Mouse (Mus musculus) stomach, postnatal 0 days (tissue): ENCODE measurements around the gene Dnajc25.

ENCODE experiments used
- CTCF ChIP-seq: IDR thresholded peaks from 2 replicates; pipeline ENCODE4 v1.5.1; 2016; ENCODE audit warnings: antibody characterized with exemption, low read depth, mild to moderate bottlenecking, moderate library complexity
- EP300 ChIP-seq: optimal IDR thresholded peaks from 2 replicates; pipeline ENCODE3; 2016; ENCODE audit warnings: antibody characterized with exemption

DNA sequence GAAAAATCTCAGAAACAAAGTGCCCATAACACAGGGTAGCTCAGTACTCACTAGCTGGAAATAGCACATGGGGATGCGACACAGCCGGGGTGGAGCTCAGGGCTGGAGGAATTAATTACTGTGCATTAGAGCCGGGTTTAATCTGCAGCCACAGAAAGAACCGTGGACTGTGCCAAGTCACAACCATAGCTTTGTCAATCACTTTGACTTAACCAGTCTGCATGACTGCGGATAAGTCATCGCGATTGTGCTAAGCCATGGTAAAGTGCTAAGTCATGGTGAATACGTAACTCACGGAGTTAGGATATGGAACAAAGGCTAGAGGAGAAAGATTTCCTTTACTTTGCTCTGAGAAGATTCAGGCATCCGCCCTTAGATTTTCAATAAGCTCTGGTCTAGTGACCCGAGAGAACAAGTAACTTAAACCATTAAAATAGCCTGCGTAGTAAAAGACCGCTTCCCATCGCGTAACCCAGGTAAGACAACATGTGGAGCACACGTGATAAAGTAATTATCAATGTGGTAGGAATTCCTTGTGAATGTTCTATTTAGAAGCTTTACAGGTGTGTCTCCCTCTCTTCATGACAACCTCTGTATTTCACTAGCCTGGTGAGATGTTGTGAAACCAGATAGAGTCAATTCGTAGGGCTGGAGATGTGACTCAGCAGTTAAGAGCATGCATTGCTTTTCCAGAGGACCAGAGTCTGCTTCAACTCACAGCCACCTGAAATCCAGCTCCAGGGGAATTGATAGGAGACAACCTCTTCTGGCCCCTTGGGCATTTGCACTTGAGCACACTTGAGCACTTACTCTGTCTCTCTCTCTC, 4.0 kb upstream of the Dnajc25 start:
- TF ChIP-seq EP300 (no peak), CTCF (no peak)
